Mouse (Mus musculus) spleen, adult 2 months (tissue): Measurements from ENCODE around the gene Gm49450.
"Not testable (repeated sequence)": the region's sequence is repeated elsewhere in the genome, so short reads cannot be mapped to it uniquely, and the experiment has no call there.

Experiments
- CTCF ChIP-seq: fragments of 200-500 bp; IDR thresholded peaks from 2 replicates; pipeline ENCODE4 v1.5.1; 2011; ENCODE audit warnings: mild to moderate bottlenecking, inconsistent platforms; ENCODE audit not compliant: insufficient read depth, insufficient read length, insufficient replicate concordance; ENCODE audit errors: extremely low read depth
- POLR2A ChIP-seq: fragments of 200-500 bp; IDR thresholded peaks from 2 replicates; pipeline ENCODE4 v1.6.1; 2011; ENCODE audit warnings: low read depth, low read length, inconsistent platforms

- not testable (repeated sequence) for TF ChIP-seq CTCF, POLR2A
Measured at GRCm38 (mm10) chr15:98971576-98972320, 18.4 kb upstream of the Gm49450 start.
